Mouse (Mus musculus): Measurements from ENCODE around the gene Rbm28. TPM values are rescaled to one million over a fixed set of nuclear protein-coding genes. Genes with fewer than 3 reads are reported as not detected.

The Rbm28 gene
- polyA plus RNA-seq, 2 experiments from 2014 or later: 60.2 to 62.8 TPM

Other genes with a start within 250 kb of the Rbm28 start
- gene Lep, start 104.8 kb downstream of the Rbm28 start, polyA plus RNA-seq (2017; shearing (Covaris generic)): not detected
- gene Prrt4, start 14.6 kb upstream of the Rbm28 start, polyA plus RNA-seq (2017; shearing (Covaris generic)): under 1 TPM; 0.16 to 0.28 TPM
- 10 to 100 TPM; 18.5 to 22.7 TPM for gene Impdh1, start 51.4 kb upstream of the Rbm28 start, polyA plus RNA-seq (2017; shearing (Covaris generic))
- 10 to 100 TPM; 32.4 to 37.1 TPM for gene Hilpda, start 107.5 kb upstream of the Rbm28 start, polyA plus RNA-seq (2017; shearing (Covaris generic))
- under 1 TPM in 1 of 2 experiments, not detected in 1; 0.44 TPM for gene Fam71f2, start 114.6 kb upstream of the Rbm28 start, polyA plus RNA-seq (2017; shearing (Covaris generic))
- gene Fam71f1, start 154.1 kb upstream of the Rbm28 start, polyA plus RNA-seq (2017; shearing (Covaris generic)): not detected
- 10 to 100 TPM; 57.9 to 68.6 TPM for gene Calu, start 183.1 kb upstream of the Rbm28 start, polyA plus RNA-seq (2017; shearing (Covaris generic))
- gene Opn1sw, start 223.5 kb upstream of the Rbm28 start, polyA plus RNA-seq (2017; shearing (Covaris generic)): under 1 TPM; 0.38 to 0.62 TPM
- gene Ccdc136, start 231.3 kb upstream of the Rbm28 start, polyA plus RNA-seq (2017; shearing (Covaris generic)): under 1 TPM in 1 of 2 experiments, not detected in 1; 0.51 TPM